26 mouse cellular contexts compared by ENCODE assay signal in genomic region chr5:32245385-32245784, GRCm38 (mm10). TPM values are rescaled to one million over a fixed set of nuclear protein-coding genes. Genes with fewer than 3 reads are reported as not detected.
DNase-seq lines count a peak whose midpoint lies in the region; ATAC-seq lines count a peak whose summit lies in the region.
"Had no signal": no experiment of that assay in that cellular context is flagged by ENCODE, and none has a peak within 500 bp of the region (broad histone marks: within the 10 kb centered on the region; RNA-seq: fewer than 3 reads in every experiment).

No protein-coding gene starts in this region.

- DNase-seq in layer of hippocampus, adult 11-12 months (ENCODE audit: low spot score), result peak; percentile 28
- no peak for DNase-seq in layer of hippocampus, adult 9-10 months (ENCODE audit: low spot score)
- peak; percentile 76 for DNase-seq in brain, adult 2 months (ENCODE audit: low read depth, low spot score)
- peak; percentile 20 to 22 for DNase-seq in layer of hippocampus, postnatal 36 days
- DNase-seq in right cerebral cortex, postnatal 10 days (ENCODE audit: low spot score in 2 of 2), result peak; percentile 31 to 35
- no peak for DNase-seq in urinary bladder, adult 2 months (ENCODE audit: low spot score)
- DNase-seq: adrenal gland, postnatal 25 days; cerebellum, adult 2 months; heart, postnatal 10 days; kidney, adult 8-10 months; kidney, postnatal 36 days; lung, embryonic 14.5 days; lung, postnatal 36 days; thymus, postnatal 4 days had no signal

- 85% methylated on average over 3 of the region's 3 CpGs for WGBS in kidney, embryonic 16.5 days

- H3K9ac ChIP-seq in kidney, embryonic 16.5 days (replicated peaks; ENCODE audit: low read length), result no peak overlapping the region
- H3K9ac ChIP-seq: hindbrain, embryonic 12.5 days; limb, embryonic 12.5 days; liver, embryonic 12.5 days; lung, embryonic 14.5 days; neural tube, embryonic 15.5 days had no signal

- no peaks in the 10 kb centered on the region for H3K27me3 ChIP-seq in kidney, embryonic 16.5 days (ENCODE audit: insufficient read depth, low read length)
- H3K27me3 ChIP-seq: CH12.LX; hindbrain, embryonic 12.5 days; limb, embryonic 12.5 days; liver, embryonic 12.5 days; neural tube, embryonic 15.5 days had no signal

- H3K4me2 ChIP-seq in kidney, embryonic 16.5 days (replicated peaks; ENCODE audit: low read depth, low read length), result no peak overlapping the region
- H3K4me2 ChIP-seq: hindbrain, embryonic 12.5 days; limb, embryonic 12.5 days; liver, embryonic 12.5 days; lung, embryonic 14.5 days; neural tube, embryonic 15.5 days had no signal

- no peak overlapping the region for H3K4me3 ChIP-seq in kidney, embryonic 16.5 days (ENCODE audit: low read length)
- H3K4me3 ChIP-seq: embryonic facial prominence, embryonic 10.5 days; heart, embryonic 10.5 days; hindbrain, embryonic 12.5 days; limb, embryonic 12.5 days; liver, embryonic 12.5 days; neural tube, embryonic 15.5 days had no signal

- H3K4me1 ChIP-seq in kidney, embryonic 16.5 days (ENCODE audit: insufficient read depth, low read length), result no peaks in the 10 kb centered on the region
- H3K4me1 ChIP-seq: heart, embryonic 10.5 days; hindbrain, embryonic 12.5 days; limb, embryonic 12.5 days; liver, embryonic 12.5 days; neural tube, embryonic 15.5 days had no signal

- H3K9me3 ChIP-seq in kidney, embryonic 16.5 days (ENCODE audit: low read length), result no peaks in the 10 kb centered on the region
- H3K9me3 ChIP-seq: embryonic facial prominence, embryonic 10.5 days; heart, embryonic 10.5 days; hindbrain, embryonic 12.5 days; limb, embryonic 12.5 days; liver, embryonic 12.5 days; neural tube, embryonic 15.5 days had no signal

- H3K27ac ChIP-seq in kidney, embryonic 16.5 days (ENCODE audit: low read length), result no peak overlapping the region
- H3K27ac ChIP-seq: embryonic facial prominence, embryonic 10.5 days; heart, embryonic 10.5 days; hindbrain, embryonic 12.5 days; limb, embryonic 12.5 days; liver, embryonic 12.5 days; neural tube, embryonic 15.5 days had no signal

- ATAC-seq in kidney, embryonic 16.5 days (ENCODE audit: low FRiP score, low TSS enrichment), result no peak
- ATAC-seq in megakaryocyte, adult 5-6 weeks (ENCODE audit: poor library complexity, severe bottlenecking), result no peak
- ATAC-seq: liver, embryonic 12.5 days; midbrain, embryonic 16.5 days had no signal

- no peaks in the 10 kb centered on the region for H3K36me3 ChIP-seq in kidney, embryonic 16.5 days (ENCODE audit: insufficient read depth, low read length)
- H3K36me3 ChIP-seq: embryonic facial prominence, embryonic 10.5 days; heart, embryonic 10.5 days; hindbrain, embryonic 12.5 days; limb, embryonic 12.5 days; liver, embryonic 12.5 days; neural tube, embryonic 15.5 days had no signal

RNA-seq across cellular contexts. Expression of gene Plb1, which starts 12.9 kb away (rescaled TPM):
- total RNA-seq in layer of hippocampus, postnatal 36 days (2021), result 1 to 10 TPM in 1 of 2 experiments, under 1 TPM in 1; 0.86 to 1.2 TPM
- 0.05 and 0.06 TPM in 2 replicates for polyA plus RNA-seq in kidney, embryonic 16.5 days (2015; fragmentation: Nextera tagmentation; extraction: Ambion mirVana)
- total RNA-seq in megakaryocyte, adult 5-6 weeks (2015), result not detected in 2 replicates
- not detected in 2 replicates for total RNA-seq in megakaryocyte, adult 5-6 weeks (2017)
- polyA plus RNA-seq in urinary bladder, adult 2 months (2012; rRNA removed), result 2.9 and 3.4 TPM in 2 replicates
- total RNA-seq: adrenal gland, postnatal 25 days; common myeloid progenitor, adult 5-6 weeks; MEL had no signal
- polyA plus RNA-seq: liver, embryonic 12.5 days; neural tube, embryonic 15.5 days had no signal

Comparison
In these comparisons a context has a peak if more than half of its experiments do, and no peak if none do; other contexts are left out.
1. DNase-seq: peak in layer of hippocampus, adult 11-12 months (single experiment), brain, adult 2 months (single experiment), layer of hippocampus, postnatal 36 days (2 of 2) and right cerebral cortex, postnatal 10 days (2 of 2); none in layer of hippocampus, adult 9-10 months (single experiment) and urinary bladder, adult 2 months (single experiment).